ENCODE assay signal across 12 mouse cellular contexts in genomic region chr3:33143592-33143991, GRCm38 (mm10). TPM values are rescaled to one million over a fixed set of nuclear protein-coding genes. Genes with fewer than 3 reads are reported as not detected.
DNase-seq lines count a peak whose midpoint lies in the region; ATAC-seq lines count a peak whose summit lies in the region.
"Had no signal": no experiment of that assay in that cellular context is flagged by ENCODE, and none has a peak within 500 bp of the region (broad histone marks: within the 10 kb centered on the region; RNA-seq: fewer than 3 reads in every experiment).

No protein-coding gene starts in this region.

- no peak for ATAC-seq in heart, embryonic 12.5 days (ENCODE audit: insufficient number of reproducible peaks, low FRiP score)
- ATAC-seq in hindbrain, embryonic 13.5 days (ENCODE audit: low FRiP score), result peak; percentile 16
- ATAC-seq in midbrain, embryonic 12.5 days (ENCODE audit: low FRiP score, low read depth), result peak; percentile 8; the same call in 1 of the 2 replicates
- ATAC-seq: Patski had no signal

- H3K4me3 ChIP-seq in heart, embryonic 12.5 days, result peak overlapping the region; percentile 68
- H3K4me3 ChIP-seq in embryonic facial prominence, embryonic 10.5 days, result peak overlapping the region; percentile 68
- peak overlapping the region; percentile 75 for H3K4me3 ChIP-seq in hindbrain, embryonic 13.5 days
- peak overlapping the region; percentile 73 for H3K4me3 ChIP-seq in midbrain, embryonic 12.5 days

- no peaks in the 10 kb centered on the region for H3K9me3 ChIP-seq in heart, embryonic 12.5 days (replicated peaks)
- no peaks in the 10 kb centered on the region for H3K9me3 ChIP-seq in embryonic facial prominence, embryonic 10.5 days
- no peaks in the 10 kb centered on the region for H3K9me3 ChIP-seq in hindbrain, embryonic 13.5 days
- H3K9me3 ChIP-seq in midbrain, embryonic 12.5 days, result no peaks in the 10 kb centered on the region

- WGBS in heart, embryonic 12.5 days, result 73% methylated on average over 7 of the region's 7 CpGs
- WGBS in embryonic facial prominence, embryonic 10.5 days, result 80% methylated on average over 7 of the region's 7 CpGs
- 86% methylated on average over 7 of the region's 7 CpGs for WGBS in hindbrain, embryonic 13.5 days
- 78% methylated on average over 7 of the region's 7 CpGs for WGBS in midbrain, embryonic 12.5 days

- H3K36me3 ChIP-seq in heart, embryonic 12.5 days, result no peaks in the 10 kb centered on the region
- no peaks in the 10 kb centered on the region for H3K36me3 ChIP-seq in embryonic facial prominence, embryonic 10.5 days (replicated peaks)
- no peaks in the 10 kb centered on the region for H3K36me3 ChIP-seq in hindbrain, embryonic 13.5 days
- H3K36me3 ChIP-seq in midbrain, embryonic 12.5 days, result no peaks in the 10 kb centered on the region

- H3K27ac ChIP-seq in heart, embryonic 12.5 days (ENCODE audit: poor library complexity, severe bottlenecking), result no peak overlapping the region
- H3K27ac ChIP-seq in embryonic facial prominence, embryonic 10.5 days (replicated peaks), result no peak overlapping the region
- no peak overlapping the region for H3K27ac ChIP-seq in hindbrain, embryonic 13.5 days
- no peak overlapping the region for H3K27ac ChIP-seq in midbrain, embryonic 12.5 days (replicated peaks)

- no peak for DNase-seq in heart, postnatal 36 days
- DNase-seq in embryonic facial prominence, embryonic 10.5 days (ENCODE audit: low spot score), result no peak
- no peak for DNase-seq in right cerebral cortex, postnatal 4 days
- no peak for DNase-seq in gastrocnemius, postnatal 25 days
- DNase-seq in urinary bladder, postnatal 14 days (ENCODE audit: low spot score), result no peak
- DNase-seq: B cell, adult 2 months; thymus, adult 18-20 months had no signal

- intact Hi-C loops in heart, postnatal 36 days (cut with DNase I), result no loop called here

- peaks cover 7% of the 10 kb centered on the region; the same call in 1 of the 2 replicates for H3K4me1 ChIP-seq in heart, embryonic 12.5 days (replicated peaks)
- H3K4me1 ChIP-seq in embryonic facial prominence, embryonic 10.5 days, result peaks cover 19% of the 10 kb centered on the region
- H3K4me1 ChIP-seq in hindbrain, embryonic 13.5 days (replicated peaks), result peaks cover 8% of the 10 kb centered on the region
- H3K4me1 ChIP-seq in midbrain, embryonic 12.5 days, result peaks cover 13% of the 10 kb centered on the region; the same call in 1 of the 2 replicates

- no peak overlapping the region for H3K9ac ChIP-seq in heart, embryonic 12.5 days
- H3K9ac ChIP-seq in hindbrain, embryonic 13.5 days, result no peak overlapping the region
- H3K9ac ChIP-seq in midbrain, embryonic 12.5 days (replicated peaks), result no peak overlapping the region

- peak overlapping the region; percentile 83 for H3K4me2 ChIP-seq in heart, embryonic 12.5 days
- peak overlapping the region; percentile 85 for H3K4me2 ChIP-seq in hindbrain, embryonic 13.5 days
- H3K4me2 ChIP-seq in midbrain, embryonic 12.5 days (replicated peaks), result peak overlapping the region; percentile 91

- H3K27me3 ChIP-seq in heart, embryonic 12.5 days (replicated peaks), result peaks cover 35% of the 10 kb centered on the region
- H3K27me3 ChIP-seq in embryonic facial prominence, embryonic 10.5 days (replicated peaks; ENCODE audit: low read depth, poor library complexity, severe bottlenecking), result peaks cover 48% of the 10 kb centered on the region
- peaks cover 17% of the 10 kb centered on the region for H3K27me3 ChIP-seq in hindbrain, embryonic 13.5 days
- H3K27me3 ChIP-seq in midbrain, embryonic 12.5 days, result peaks cover 42% of the 10 kb centered on the region

RNA-seq across cellular contexts. Expression of gene Pex5l, which starts 0.5 kb away (rescaled TPM):
- 0.10 TPM in 1 of 2 replicates, not detected in the other for polyA plus RNA-seq in heart, embryonic 12.5 days (2016; fragmentation: Nextera tagmentation; extraction: Ambion mirVana)
- total RNA-seq in heart, postnatal 36 days (2021), result under 1 TPM; 0.27 to 0.36 TPM
- 1.1 and 1.6 TPM in 2 replicates for polyA plus RNA-seq in embryonic facial prominence, embryonic 10.5 days (2016; fragmentation: Nextera tagmentation; extraction: Ambion mirVana)
- 2.8 and 4.1 TPM in 2 replicates for polyA plus RNA-seq in hindbrain, embryonic 13.5 days (2015; fragmentation: Nextera tagmentation; extraction: Ambion mirVana)
- 1.3 and 1.6 TPM in 2 replicates for polyA plus RNA-seq in midbrain, embryonic 12.5 days (2016; fragmentation: Nextera tagmentation; extraction: Ambion mirVana)
- under 1 TPM; 0.56 to 0.69 TPM for total RNA-seq in gastrocnemius, postnatal 25 days (2021)
- total RNA-seq: megakaryocyte, adult 5-6 weeks had no signal
- polyA plus RNA-seq: Patski had no signal
